Mouse (Mus musculus) thymus, adult 2 months (tissue): ENCODE measurements around the gene Dpy19l3.

Experiments
- CTCF ChIP-seq: fragments of 200-500 bp; IDR thresholded peaks from 2 replicates; pipeline ENCODE4 v1.5.1; 2012; ENCODE audit warnings: mild to moderate bottlenecking, control low read depth, low read length, moderate library complexity, borderline replicate concordance; ENCODE audit not compliant: control insufficient read depth, poor library complexity, insufficient read depth; ENCODE audit errors: extremely low read depth
- POLR2A ChIP-seq: fragments of 200-500 bp; IDR thresholded peaks from 2 replicates; pipeline ENCODE4 v1.6.1; 2012; ENCODE audit warnings: mild to moderate bottlenecking, low read length, control low read depth, moderate library complexity; ENCODE audit not compliant: control insufficient read depth, poor library complexity, insufficient read depth; ENCODE audit errors: extremely low read depth

GRCm38 (mm10) chr7:35794145-35794664 is 40.0 kb upstream of the Dpy19l3 start:
- TF ChIP-seq CTCF, result no peak
- TF ChIP-seq POLR2A, result no peak
